Mouse (Mus musculus): ENCODE results near the gene Erg.

Gene Erg

DNA sequence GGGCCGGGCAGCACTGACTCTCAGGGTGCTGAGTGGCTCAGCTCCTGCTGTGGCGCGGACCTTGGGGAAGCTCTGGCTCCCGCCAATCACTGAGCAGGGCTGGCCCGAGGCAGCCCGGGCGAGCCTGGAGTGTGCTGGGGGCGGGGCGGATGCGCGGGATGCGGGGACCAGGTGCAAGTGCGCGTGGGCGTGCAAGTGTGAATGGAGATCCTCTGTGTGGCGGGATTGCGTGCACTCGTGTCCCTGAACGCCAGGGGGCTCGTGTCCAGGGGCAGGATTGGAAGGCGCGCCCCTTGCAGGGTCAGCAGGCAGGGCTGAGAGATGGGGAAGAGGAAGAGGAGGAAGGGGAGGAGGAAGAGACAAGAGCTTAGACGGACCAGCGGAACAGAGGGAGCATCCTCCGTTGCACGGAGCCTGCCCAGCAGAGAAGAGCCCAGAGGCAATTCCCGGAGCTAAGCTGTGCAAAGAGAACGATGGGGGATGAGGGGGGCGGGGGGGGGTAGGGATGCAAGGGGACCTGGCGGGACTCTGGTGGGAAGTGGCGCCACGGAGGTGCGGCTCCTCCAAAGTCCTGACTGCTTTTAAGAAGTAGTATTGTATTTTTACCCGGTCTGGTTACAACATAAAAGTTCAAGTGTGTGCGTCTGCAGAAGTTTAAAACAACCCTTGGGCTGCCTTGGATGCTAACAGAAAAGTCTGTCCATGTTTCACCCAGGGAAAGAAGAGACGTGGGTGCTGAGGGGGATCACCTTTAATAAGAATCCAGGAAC lies 667 bp downstream of the Erg start:
- DNase-seq (ENCODE audit: low spot score in 2 of 2) = no peak

DNA sequence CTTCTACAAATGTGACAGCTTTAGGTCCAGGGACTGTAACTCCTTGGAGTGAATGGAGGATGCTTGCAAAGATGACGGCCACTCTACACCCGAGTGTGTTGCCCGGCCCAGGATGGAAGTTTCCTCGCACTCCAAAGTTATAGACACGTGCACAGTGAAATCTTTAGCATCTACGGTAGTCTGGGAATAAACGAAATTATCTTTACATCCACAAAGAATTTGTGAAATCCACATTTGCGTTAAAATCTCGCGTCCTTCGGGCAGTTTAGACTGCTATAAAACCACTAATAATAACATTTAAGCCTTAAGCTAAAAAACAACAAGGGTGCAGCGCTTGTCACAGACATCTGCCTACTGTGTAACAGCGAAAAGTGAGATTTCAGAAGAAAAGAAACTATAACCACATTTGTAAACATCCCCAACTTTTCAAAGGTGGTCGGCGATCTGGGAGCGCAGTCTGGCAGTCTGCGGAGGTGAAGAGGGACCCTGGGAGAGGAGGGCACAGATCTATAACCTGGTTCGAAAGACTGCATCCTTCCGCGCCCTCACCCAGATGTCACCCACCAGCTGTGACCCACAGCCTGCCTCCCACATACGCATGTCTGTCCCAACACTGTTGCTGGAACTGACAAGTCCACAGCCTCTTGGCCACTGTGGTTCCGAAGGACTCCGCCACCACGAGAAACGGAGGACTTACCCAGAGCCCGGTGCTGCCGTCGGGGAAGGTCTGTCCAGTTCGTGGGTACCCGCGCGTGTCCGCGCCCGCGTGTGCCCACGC lies 1.5 kb downstream of the Erg start:
- DNase-seq (ENCODE audit: low spot score in 2 of 2) = no peak

DNA sequence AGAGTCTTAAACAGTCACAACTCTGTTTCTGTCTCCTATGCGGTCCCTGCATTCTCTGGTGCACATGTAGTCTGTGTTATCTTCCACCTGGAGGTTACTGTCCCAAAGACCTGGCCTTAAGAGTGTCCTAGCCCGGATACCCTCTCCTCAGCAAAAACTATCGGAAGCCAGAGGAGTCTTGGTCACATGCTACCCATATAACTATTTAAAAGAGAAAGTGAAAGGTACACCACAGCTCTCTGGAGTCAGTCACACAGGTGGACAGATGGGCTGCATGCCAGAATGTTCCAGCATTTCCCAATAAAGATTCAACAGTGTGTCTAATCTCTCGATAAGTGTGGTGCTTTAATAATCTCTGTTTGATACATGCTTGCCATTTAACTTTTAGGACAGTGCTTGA lies 7.1 kb downstream of the Erg start:
- DNase-seq (ENCODE audit: low spot score in 2 of 2) = no peak

DNA sequence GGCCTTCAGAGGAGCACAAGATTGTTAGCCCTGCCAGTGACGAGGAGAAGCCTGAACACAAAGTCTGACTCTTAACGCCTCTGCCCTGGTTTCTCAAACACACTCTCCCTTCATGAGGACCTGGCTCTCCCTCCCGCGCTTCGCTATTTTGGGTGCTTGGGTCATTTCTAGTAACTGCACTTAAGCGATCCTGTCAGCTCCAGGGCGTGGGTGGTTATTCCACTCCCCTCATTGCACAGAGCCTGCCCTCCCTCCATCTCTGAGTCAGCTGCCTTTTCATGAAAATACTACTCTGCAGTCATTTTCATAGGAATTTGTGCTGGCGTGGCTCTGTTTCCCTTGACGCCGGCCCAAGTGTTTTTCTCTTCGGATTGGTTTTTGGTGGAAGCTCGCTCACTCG lies 13.2 kb downstream of the Erg start:
- peak; percentile 67 to 68 for DNase-seq (ENCODE audit: low spot score in 2 of 2)

DNA sequence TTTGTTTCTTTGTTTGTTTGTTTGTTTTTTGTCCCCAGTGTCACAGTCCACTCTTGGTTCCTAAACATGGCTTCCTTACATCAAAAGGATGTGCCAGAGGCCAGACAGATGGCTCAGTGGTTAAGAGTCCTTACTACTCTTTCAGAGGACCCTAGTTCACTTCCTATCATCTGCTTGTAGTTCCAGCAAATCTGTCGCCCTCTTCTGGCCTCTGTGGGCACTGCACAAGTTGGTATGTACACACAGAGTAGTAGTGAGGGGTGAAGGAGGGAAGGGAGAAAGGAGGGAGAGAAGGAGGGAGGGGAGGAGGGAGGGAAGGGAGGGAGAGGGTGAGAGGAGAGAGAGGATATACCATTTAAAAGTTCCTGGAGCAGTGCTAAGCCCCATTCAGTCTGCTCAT lies 15.8 kb downstream of the Erg start:
- no peak for DNase-seq (ENCODE audit: low spot score in 2 of 2)

- no peak for DNase-seq (ENCODE audit: low spot score in 2 of 2)
Observed at GRCm38 (mm10) chr16:95556834-95557233, 29.6 kb downstream of the Erg start.

DNA sequence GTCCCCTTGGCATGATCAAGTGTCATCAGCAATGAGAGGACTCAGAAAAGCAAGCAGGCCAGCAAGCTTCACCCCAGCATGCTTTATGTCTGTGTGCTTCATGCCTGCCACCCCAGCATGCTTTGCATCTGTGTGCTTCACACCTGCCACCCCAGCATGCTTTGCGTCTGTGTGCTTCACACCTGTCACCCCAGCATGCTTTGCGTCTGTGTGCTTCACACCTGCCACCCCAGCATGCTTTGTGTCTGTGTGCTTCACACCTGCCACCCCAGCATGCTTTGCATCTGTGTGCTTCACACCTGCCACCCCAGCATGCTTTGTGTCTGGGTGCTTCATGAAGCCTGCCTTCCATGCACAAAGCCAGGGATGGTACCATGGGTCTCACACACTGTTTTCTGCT lies 33.3 kb downstream of the Erg start:
- DNase-seq (ENCODE audit: low spot score in 2 of 2) = no peak

DNA sequence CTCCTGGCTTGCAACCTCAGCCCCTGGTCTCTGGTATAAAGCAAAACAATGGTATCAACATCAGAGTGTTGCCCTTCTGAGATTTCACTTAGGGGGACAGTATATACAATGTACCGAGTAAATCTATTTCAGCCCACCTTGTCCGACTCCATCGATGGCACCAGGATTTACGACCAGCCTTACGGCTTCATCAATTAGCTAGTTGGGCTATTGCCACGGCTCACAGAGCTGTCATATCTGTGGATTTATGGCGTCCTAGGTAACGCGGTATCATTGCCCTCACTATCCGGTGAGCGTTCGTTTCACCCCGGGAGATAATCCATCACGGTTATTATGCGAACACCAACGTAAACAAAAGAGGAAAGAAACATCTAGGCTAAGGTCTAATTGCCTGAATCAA lies 33.9 kb downstream of the Erg start:
- no peak for DNase-seq (ENCODE audit: low spot score in 2 of 2)

DNA sequence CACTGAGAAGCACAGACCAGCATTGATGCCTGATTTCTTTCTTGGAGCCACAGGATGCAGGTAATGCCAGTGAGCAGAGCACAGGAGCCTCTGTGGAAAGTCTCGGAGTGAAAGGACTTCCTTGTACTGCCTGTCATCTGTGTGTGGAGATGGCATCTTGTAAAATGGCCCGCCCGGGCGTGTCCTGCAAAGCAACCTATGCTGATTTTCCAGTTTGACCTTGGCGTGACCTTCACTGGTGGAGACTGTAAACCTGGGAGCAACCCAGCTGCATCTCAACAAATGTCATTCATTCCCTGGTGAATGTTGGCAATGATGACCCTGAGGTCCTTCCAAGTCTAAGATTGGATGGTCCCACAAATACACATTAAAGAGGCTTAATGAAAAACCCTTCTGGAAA lies 35.9 kb downstream of the Erg start:
- DNase-seq (ENCODE audit: low spot score in 2 of 2) = no peak

GRCm38 (mm10) chr16:95544753-95545152 lies 41.6 kb downstream of the Erg start:
- DNase-seq (ENCODE audit: low spot score in 2 of 2) = no peak

- peak; percentile 40 to 68 for DNase-seq (ENCODE audit: low spot score in 2 of 2)
Observed at GRCm38 (mm10) chr16:95543471-95543870, 42.9 kb downstream of the Erg start.

GRCm38 (mm10) chr16:95535151-95535550 lies 51.2 kb downstream of the Erg start:
- no peak for DNase-seq (ENCODE audit: low spot score in 2 of 2)

GRCm38 (mm10) chr16:95532387-95533077 lies 53.9 kb downstream of the Erg start:
- no peak for DNase-seq (ENCODE audit: low spot score in 2 of 2)

- no peak for DNase-seq (ENCODE audit: low spot score in 2 of 2)
Observed at GRCm38 (mm10) chr16:95527561-95527960, 58.8 kb downstream of the Erg start.

DNA sequence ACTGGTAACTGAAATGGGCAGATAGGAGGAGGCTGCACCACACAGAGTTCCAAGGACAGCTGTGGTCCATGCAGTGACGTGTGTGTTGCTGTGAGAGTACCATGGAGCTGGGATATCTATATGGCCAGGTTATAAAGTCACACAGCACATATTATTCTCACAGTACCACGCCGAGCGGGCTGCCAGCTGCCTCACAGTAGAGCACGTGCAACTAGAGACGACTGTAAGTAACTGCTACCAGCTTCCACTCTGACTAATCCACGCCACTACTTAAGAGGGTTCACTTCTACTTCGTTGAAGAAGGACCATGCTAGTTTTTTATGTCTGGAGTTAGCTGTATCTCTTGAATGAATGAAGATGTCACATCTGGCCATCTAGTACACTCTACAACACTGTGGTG lies 66.9 kb downstream of the Erg start:
- no peak for DNase-seq (ENCODE audit: low spot score in 2 of 2)

DNA sequence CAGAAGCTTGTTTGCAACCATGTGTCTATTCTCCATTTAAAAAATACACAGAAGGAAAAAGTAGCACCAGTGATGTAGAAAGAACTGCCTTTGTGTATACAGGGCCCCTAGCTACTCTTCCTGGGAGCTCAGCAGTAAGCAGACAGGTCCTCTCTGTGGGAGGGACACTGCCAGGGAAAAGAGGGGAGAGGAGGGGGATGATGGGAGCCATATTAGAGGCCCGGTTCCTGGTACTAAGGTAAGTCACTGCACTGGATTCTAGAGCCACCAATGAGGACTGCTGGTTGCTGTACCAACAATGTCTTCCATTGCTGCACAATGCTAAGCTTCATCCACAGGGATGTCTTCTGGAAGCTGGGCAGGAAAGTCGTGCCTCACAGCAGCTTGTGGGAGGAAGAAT lies 80.3 kb downstream of the Erg start:
- DNase-seq (ENCODE audit: low spot score in 2 of 2) = no peak

- no peak for DNase-seq (ENCODE audit: low spot score in 2 of 2)
Observed at GRCm38 (mm10) chr16:95496582-95497300, 89.7 kb downstream of the Erg start.

DNA sequence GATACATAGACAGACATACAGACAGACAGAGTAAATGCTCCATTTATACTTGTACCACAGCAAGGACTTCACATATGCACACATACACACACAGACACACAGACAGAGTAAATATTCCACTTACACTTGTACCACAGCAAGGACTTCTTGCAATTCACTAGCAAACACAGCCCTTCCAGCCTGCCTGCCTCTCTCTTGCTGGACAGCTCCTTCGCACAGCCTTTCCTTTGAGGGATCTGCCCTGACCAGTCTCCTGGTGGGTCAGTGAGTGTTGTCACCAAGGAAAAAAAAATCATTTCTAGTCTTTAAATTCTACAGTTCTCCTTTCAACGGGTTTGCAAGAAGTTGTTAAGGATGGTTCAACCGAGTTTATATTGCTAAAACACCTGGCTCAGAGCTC lies 92.3 kb downstream of the Erg start:
- DNase-seq (ENCODE audit: low spot score in 2 of 2) = no peak

- DNase-seq (ENCODE audit: low spot score in 2 of 2) = no peak
Observed at GRCm38 (mm10) chr16:95493336-95493735, 93.1 kb downstream of the Erg start.

DNA sequence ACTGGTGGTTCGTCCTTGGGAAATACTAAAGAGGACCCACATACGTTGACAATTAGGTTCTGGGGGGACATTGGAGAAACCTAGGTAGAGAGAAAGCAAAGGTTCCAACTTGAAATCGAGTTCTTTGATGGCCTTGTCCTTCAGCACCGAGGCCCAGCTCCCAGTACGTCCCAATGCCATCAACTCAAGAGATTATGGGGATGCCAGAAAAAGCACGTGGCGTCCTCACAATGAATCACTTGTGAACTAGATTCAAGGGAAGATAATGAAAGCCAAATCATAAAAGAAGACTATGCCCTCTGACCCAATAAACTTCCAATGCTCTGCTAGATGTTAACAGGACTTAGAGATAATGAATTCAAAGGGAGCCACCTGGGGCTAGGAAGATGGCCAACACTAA lies 94.2 kb downstream of the Erg start:
- DNase-seq (ENCODE audit: low spot score in 2 of 2) = no peak

DNA sequence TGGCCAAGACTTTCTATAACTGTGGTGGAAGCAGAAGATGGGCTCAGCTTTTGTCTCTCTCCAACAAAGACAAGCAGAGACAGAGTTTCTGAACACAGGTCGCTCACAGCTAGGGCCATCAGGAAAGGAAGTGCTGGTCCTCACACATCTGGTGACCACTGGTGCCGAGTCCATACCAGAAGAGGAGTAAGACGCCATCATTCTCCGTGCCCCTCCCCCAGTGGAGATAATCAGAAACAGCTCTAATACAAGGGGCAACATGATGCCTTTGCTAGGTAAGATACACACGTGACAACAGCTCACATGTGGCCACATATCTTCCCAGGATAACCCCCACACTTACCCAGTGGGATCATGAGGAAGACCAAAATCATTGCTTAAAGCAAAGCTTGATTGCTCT lies 96.0 kb downstream of the Erg start:
- no peak for DNase-seq (ENCODE audit: low spot score in 2 of 2)

Measured in frontal cortex, postnatal 36 days (tissue).